In genomic region chr7:100046486-100046885, GRCm38 (mm10) we compare ENCODE assay signal across 15 mouse cellular contexts. TPM values are rescaled to one million over a fixed set of nuclear protein-coding genes. Genes with fewer than 3 reads are reported as not detected.
DNase-seq lines count a peak whose midpoint lies in the region; ATAC-seq and TF ChIP-seq lines count a peak whose summit lies in the region.
"Had no signal": no experiment of that assay in that cellular context is flagged by ENCODE, and none has a peak within 500 bp of the region (broad histone marks: within the 10 kb centered on the region; RNA-seq: fewer than 3 reads in every experiment).

No protein-coding gene starts in this region.

- peaks cover 4% of the 10 kb centered on the region; the same call in 1 of the 2 replicates for H3K27me3 ChIP-seq in midbrain, postnatal 0 days (ENCODE audit: insufficient read depth, low read length)
- H3K27me3 ChIP-seq in midbrain, embryonic 15.5 days (replicated peaks): no peaks in the 10 kb centered on the region
- H3K27me3 ChIP-seq in forebrain, embryonic 15.5 days: no peaks in the 10 kb centered on the region
- H3K27me3 ChIP-seq: kidney, embryonic 15.5 days had no signal

- no peaks in the 10 kb centered on the region for H3K9me3 ChIP-seq in midbrain, postnatal 0 days (ENCODE audit: low read length)
- no peaks in the 10 kb centered on the region for H3K9me3 ChIP-seq in midbrain, embryonic 15.5 days
- no peaks in the 10 kb centered on the region for H3K9me3 ChIP-seq in forebrain, embryonic 15.5 days
- H3K9me3 ChIP-seq: embryonic facial prominence, embryonic 15.5 days; forebrain, embryonic 13.5 days; kidney, embryonic 15.5 days; midbrain, embryonic 13.5 days had no signal

- no peak overlapping the region for H3K27ac ChIP-seq in midbrain, postnatal 0 days (ENCODE audit: low read depth, low read length)
- no peak overlapping the region for H3K27ac ChIP-seq in midbrain, embryonic 15.5 days
- H3K27ac ChIP-seq in forebrain, embryonic 15.5 days (replicated peaks): no peak overlapping the region
- H3K27ac ChIP-seq: embryonic facial prominence, embryonic 15.5 days; forebrain, embryonic 13.5 days; kidney, embryonic 15.5 days; macrophage; midbrain, embryonic 13.5 days had no signal

- H3K4me2 ChIP-seq in midbrain, postnatal 0 days (ENCODE audit: low read depth, low read length, poor library complexity, severe bottlenecking): no peak overlapping the region
- H3K4me2 ChIP-seq in midbrain, embryonic 15.5 days: no peak overlapping the region
- H3K4me2 ChIP-seq in forebrain, embryonic 15.5 days (replicated peaks): no peak overlapping the region
- H3K4me2 ChIP-seq: embryonic facial prominence, embryonic 15.5 days; forebrain, embryonic 13.5 days; kidney, embryonic 15.5 days; midbrain, embryonic 13.5 days had no signal

- peak; percentile 14 for DNase-seq in heart, adult 11 months
- no peak for DNase-seq in heart, postnatal 25 days (ENCODE audit: low spot score)
- DNase-seq in midbrain, postnatal 0 days (ENCODE audit: low spot score): peak; percentile 10
- peak; percentile 36 for DNase-seq in adrenal gland, adult 8-10 months
- no peak for DNase-seq in spleen, postnatal 14 days (ENCODE audit: low spot score in 2 of 2)
- DNase-seq: heart, postnatal 14 days; lung, adult 2 months had no signal

- intact Hi-C loops in heart, postnatal 25 days (cut with DNase I): no loop called here

- ATAC-seq in midbrain, postnatal 0 days (ENCODE audit: low FRiP score): no peak
- ATAC-seq in midbrain, embryonic 15.5 days (replicated peaks): no peak
- no peak for ATAC-seq in forebrain, embryonic 15.5 days (replicated peaks)
- ATAC-seq: forebrain, embryonic 13.5 days; hindbrain, embryonic 16.5 days; midbrain, embryonic 13.5 days had no signal

- 72% methylated on average over 2 of the region's 2 CpGs for WGBS in midbrain, postnatal 0 days
- WGBS in midbrain, embryonic 15.5 days: 74% methylated on average over 2 of the region's 2 CpGs
- WGBS in forebrain, embryonic 15.5 days: 62% methylated on average over 2 of the region's 2 CpGs

- H3K4me1 ChIP-seq in midbrain, postnatal 0 days (ENCODE audit: insufficient read depth, low read length): no peaks in the 10 kb centered on the region
- no peaks in the 10 kb centered on the region for H3K4me1 ChIP-seq in midbrain, embryonic 15.5 days
- H3K4me1 ChIP-seq in forebrain, embryonic 15.5 days: 0 out of 2 replicates have a peak, but pooled peaks cover 3% of the 10 kb centered on the region

- no peak overlapping the region for H3K9ac ChIP-seq in midbrain, postnatal 0 days (replicated peaks; ENCODE audit: low read length, poor library complexity, severe bottlenecking)
- H3K9ac ChIP-seq in midbrain, embryonic 15.5 days: no peak overlapping the region
- H3K9ac ChIP-seq in forebrain, embryonic 15.5 days (replicated peaks): no peak overlapping the region
- H3K9ac ChIP-seq: embryonic facial prominence, embryonic 15.5 days; forebrain, embryonic 13.5 days; kidney, embryonic 15.5 days; midbrain, embryonic 13.5 days had no signal

- no peaks in the 10 kb centered on the region for H3K36me3 ChIP-seq in midbrain, postnatal 0 days (ENCODE audit: insufficient read depth, low read length)
- no peaks in the 10 kb centered on the region for H3K36me3 ChIP-seq in midbrain, embryonic 15.5 days (replicated peaks)
- H3K36me3 ChIP-seq in forebrain, embryonic 15.5 days: no peaks in the 10 kb centered on the region
- H3K36me3 ChIP-seq: embryonic facial prominence, embryonic 15.5 days; kidney, embryonic 15.5 days; midbrain, embryonic 13.5 days had no signal

- no peak overlapping the region for H3K4me3 ChIP-seq in midbrain, postnatal 0 days (ENCODE audit: low read depth, low read length)
- no peak overlapping the region for H3K4me3 ChIP-seq in midbrain, embryonic 15.5 days
- H3K4me3 ChIP-seq in forebrain, embryonic 15.5 days: no peak overlapping the region
- H3K4me3 ChIP-seq: embryonic facial prominence, embryonic 15.5 days; forebrain, embryonic 13.5 days; kidney, embryonic 15.5 days; midbrain, embryonic 13.5 days had no signal

- TF ChIP-seq CTCF in midbrain, postnatal 0 days (IDR thresholded peaks at IDR 0.05): no peak

RNA-seq across cellular contexts. Expression of gene Chrdl2, which starts 40.5 kb away (rescaled TPM):
- under 1 TPM in 1 of 2 experiments, not detected in 1; 0.36 TPM for total RNA-seq in heart, postnatal 25 days (2021)
- total RNA-seq in midbrain, postnatal 0 days (2014; rRNA removed): 1.7 TPM in 1 of 2 replicates, not detected in the other
- 0.21 and 0.23 TPM in 2 replicates for polyA plus RNA-seq in midbrain, postnatal 0 days (2015; fragmentation: Nextera tagmentation; extraction: Ambion mirVana)
- polyA plus RNA-seq in midbrain, embryonic 15.5 days (2015; fragmentation: Nextera tagmentation; extraction: Ambion mirVana): 0.34 TPM in 1 of 2 replicates, not detected in the other
- total RNA-seq in adrenal gland, adult 8-10 months (2022): not detected
- not detected in 2 replicates for polyA plus RNA-seq in forebrain, embryonic 15.5 days (2015; fragmentation: Nextera tagmentation; extraction: Ambion mirVana)
- total RNA-seq: heart, postnatal 14 days had no signal
- polyA plus RNA-seq: forebrain, embryonic 13.5 days; macrophage; midbrain, embryonic 13.5 days had no signal

Comparison
In these comparisons a context has a peak if more than half of its experiments do, and no peak if none do; other contexts are left out.
1. DNase-seq: peak in heart, adult 11 months (single experiment), midbrain, postnatal 0 days (single experiment) and adrenal gland, adult 8-10 months (single experiment); none in heart, postnatal 25 days (single experiment) and spleen, postnatal 14 days (0 of 2).